Mouse (Mus musculus) mouse trophoblast stem cell (cell line): ENCODE results near the gene Tgfbr2.

ENCODE experiments used
- in situ Hi-C, 2 experiments: fragments of 300-500 bp; cut with MseI, MboI; formaldehyde crosslinking; loops; 2 replicates in 1 of 2; 3 replicates in 1 of 2; pipeline ENCODE4 v1.15.1; 2025

Gene Tgfbr2

DNA sequence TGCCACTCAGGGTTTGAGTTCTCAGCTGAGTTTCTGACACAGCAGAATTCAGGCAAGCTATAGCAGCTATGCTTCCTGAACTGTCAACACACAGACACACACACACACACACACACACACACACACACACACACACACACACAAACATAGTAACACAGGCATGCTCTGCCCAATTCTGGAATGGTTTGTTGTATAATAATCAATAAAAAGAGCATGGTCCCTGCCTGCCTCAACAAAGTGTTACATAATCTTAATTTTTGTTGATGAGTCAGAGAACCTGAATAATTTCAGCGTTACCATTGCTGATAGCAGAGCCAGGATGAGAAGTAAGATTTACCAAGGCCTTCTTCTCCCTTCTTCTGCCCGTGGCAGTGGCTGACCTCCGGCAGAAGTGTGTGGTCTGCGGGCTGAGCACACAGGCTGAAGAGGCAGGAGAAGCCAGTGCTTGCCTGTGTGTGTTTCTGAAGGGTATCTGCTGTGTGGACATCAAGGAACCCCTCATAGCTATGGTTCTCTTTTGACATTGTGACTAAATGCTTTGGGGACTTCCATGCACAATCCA, 18.8 kb upstream of the Tgfbr2 start:
- in situ Hi-C loops: no loop called here

DNA sequence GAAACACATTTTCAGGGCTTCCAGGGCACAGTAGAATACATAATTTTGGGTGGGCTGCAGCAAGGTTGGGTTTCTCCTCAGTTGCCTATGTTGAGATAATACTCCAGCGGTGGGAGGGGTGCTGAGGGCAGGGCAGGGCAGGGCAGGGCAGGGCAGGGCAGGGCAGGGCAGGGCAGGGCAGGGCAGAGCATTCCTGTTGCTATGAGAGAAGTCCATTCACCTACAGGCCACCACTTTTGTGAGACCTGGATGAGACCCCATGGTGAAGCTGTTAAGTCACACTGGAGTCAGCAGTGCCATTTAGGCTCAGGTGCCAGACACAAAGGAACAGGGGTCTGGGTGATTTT, 18.3 kb upstream of the Tgfbr2 start:
- in situ Hi-C loops: no loop called here

DNA sequence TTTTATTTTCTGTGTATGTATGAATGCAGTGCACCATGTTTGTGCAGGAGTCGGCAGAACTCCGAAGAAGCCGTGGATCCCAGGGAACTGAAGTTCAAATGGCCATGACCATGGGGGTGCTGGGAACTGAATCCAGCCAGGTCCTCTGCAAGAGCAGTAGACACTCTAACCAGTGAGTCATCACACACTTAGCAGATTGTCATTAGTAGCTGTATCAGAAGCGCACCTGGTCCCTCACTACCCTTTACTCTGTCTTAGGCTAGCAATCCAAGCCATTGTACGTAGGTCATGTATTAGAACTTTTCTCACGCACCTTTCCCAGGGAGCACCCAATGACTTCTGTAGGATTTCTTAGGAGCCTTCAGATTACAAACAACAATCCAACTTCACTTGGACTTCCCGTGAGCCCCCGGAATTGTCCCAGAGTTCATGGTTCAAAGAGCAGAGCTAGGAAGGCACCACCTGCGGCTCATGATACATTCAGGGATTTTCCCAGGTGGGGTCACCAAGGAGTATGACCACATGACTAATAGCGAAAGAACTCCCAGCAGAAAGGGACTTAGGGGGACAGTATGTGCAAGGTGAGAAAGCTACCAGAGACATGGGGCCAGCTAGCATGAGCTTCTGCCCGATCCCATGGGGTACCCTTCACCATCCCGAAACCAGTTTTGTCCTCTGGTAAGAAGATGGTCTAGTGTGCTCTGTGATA, 17.8 kb upstream of the Tgfbr2 start:
- in situ Hi-C loops: no loop called here

DNA sequence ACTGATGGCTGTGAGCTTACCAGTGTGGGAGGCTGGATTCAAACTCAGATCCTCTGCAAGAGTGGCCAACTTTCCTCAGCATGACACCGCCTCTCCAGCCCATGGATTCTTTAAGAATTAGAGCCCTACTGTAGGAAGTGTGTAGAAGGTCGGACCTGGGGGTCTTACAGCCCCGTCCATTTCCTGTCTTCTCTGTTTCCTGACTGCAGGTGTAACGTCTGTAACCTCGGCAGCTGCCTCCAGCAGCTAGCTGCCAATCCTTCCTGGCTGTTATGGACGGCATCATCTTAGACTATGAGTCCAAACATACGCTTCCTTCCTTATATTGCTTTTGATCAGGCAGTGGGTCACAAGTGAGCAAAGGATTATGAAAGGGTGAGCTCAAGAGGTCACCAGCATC, 17.1 kb upstream of the Tgfbr2 start:
- in situ Hi-C loops: no loop called here

DNA sequence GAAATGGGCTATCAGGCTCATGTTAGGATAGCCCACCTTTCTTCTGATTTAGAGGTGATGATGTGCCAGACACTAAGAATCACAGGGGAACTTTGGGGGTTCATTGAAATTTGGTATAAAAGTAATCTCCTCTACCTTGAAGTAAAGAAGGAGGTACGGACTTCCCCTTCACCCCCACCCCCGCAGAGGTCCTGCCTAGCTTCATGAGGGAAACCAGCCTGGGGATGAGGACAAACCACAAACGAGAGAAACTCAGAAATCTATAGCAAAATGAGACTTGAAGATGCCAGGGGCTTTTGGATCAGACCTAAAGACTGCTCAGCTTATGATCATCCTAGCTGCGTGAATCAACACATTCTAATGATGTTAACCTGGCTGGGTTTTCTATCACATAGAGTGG, 14.7 kb upstream of the Tgfbr2 start:
- in situ Hi-C loops: no loop called here

DNA sequence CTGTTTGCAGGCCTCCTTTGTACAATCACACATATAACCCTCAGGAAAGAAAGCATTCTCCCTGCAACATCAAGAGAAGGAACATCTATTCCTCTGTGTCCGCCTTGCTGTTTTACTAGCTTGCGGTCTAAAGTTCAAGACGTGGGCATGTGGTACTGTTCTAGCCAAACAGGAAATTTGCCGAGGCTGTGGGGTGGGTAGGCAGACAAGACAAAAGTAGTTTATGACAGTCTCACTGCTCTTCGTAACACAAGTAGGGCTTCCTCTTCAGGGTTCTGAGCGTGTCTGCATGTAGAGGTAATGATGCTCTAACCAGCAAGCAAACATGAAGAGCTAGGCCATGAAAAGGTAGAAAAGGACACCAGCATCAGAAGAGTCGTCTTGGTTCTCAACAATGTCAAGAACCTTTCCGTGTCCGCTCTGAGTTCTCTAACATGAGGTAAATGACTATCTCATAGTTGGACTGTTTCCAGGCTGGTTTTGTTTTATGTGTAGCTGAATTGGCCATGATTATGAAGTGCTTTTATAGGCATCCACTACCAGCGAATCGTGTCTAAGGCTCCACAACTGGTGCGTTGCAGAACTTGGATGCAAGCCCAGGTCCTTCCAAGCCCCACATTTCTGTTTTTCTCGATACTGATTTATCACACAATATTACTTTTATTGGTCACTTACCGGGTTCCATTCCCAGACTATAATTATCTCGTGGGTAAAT, 13.9 kb upstream of the Tgfbr2 start:
- in situ Hi-C loops: no loop called here

DNA sequence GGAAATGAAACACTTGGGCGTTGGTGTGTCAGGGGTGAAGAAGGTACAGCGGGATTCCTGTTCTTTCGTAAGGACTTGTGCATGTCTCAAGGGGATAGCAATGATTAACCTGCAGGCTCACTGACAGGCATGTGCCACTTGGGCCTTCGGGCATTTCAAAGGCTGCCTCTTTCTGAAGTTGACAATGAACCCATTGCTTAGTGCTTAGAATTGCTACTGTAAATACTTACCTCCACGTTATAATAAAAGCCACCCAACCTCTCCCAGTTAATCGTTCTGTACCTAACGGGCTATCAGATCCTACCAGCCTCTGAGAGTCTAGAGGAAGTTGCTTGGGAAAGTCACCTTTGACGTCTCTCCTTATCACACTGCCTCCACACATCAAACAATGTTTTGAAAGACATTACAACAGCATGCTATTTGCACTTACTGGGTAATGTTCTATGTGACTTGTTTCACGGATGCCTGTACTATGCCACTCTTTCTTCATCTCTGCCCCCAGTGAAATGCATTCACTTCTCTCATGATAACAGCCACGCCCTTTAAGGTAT, 12.1 kb upstream of the Tgfbr2 start:
- in situ Hi-C loops: no loop called here

DNA sequence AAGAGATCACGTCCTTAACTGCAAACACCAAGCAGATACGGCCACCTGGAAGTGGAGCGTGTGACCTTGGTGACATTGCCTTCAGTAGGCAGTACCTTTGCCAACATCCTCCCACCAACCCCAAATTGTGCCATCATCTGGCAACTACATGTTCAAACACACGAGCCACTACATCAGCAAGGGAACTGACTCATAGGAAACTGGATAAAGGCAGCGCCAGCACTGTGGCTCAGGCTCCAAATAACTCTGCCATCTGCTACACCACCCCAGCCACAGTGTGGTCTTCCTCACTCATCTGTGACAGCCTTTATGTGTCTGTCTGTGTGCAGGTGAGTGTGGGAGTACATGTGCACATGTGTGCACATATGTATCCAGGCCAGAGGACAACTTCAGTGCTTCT, 9.7 kb upstream of the Tgfbr2 start:
- in situ Hi-C loops: no loop called here

DNA sequence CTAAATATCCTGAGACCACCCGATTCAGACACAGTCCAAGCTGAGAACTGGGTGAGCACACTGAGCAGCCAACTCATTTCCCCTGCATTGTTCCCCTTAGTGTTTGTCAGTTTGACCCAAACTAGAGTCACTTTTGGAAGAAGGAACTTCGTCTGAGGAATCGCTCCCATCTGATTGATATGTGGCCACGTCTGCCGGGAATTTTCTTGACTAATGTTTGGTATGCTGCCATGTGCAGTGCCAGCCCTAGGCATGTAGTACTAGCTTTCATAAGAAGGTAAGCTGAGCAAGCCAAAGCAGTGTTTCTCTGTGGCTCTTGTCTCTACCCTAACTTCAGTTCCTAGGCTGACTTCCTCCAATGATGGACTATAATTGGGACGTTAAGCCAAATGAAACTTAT, 7.9 kb upstream of the Tgfbr2 start:
- in situ Hi-C loops: no loop called here

DNA sequence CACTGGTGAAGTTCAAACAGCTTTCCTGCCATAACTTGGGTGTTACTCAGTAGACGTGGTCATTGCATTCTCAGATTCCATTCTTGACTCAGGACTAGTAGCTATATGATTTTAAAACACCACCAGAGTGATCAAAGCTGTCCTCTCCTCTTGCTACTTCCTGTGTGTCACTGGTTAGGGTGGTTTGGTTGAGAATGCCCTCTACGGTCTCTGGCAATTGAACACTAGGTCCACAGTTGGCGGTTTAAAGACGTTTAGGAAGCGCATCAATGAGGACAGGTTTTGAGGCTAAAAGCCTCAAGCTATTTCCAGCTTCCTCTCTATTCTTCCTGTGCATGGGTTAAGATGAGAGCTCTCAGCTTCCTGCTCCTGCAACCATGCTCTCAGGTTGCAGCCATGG, 6.4 kb upstream of the Tgfbr2 start:
- in situ Hi-C loops: no loop called here

DNA sequence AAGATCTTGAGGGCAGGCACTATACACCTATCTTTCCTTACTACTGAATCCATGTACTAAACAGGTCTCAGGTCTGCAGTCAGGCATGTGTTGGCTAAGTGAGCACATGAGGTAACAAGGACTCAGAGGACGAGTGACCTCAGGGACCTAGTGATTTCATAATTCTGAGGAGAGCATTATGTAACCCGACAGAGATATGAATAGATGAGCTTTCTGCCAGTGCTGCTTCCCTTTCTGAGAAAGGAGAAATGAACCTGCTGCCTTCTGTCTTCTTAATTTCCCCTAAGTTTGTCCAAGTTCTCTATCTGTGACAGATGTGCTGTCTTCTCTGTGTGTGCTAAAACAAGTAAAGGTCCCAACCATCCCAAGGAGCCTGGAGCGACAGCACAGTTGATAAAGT, 3.0 kb upstream of the Tgfbr2 start:
- in situ Hi-C loops: no loop called here

DNA sequence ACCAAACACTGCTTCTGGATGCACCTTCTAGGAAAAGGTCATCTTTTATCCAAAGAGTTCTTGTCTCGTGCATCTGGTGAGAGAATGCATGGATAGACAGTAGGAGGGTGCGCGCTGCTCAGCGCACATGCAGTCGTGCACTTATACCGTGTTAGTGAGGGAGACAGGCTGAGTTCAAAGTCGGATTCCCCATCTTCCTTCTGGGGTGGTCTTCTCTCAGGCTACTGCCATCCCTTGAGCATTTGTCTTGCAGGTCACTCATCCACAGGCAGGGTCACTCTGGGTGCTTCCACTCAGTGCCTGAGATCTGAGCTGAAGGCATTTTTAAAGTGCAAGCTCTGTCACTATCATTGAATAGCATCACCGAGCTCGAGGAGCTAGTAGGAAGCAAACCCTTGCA, 1.9 kb upstream of the Tgfbr2 start:
- in situ Hi-C loops: no loop called here

DNA sequence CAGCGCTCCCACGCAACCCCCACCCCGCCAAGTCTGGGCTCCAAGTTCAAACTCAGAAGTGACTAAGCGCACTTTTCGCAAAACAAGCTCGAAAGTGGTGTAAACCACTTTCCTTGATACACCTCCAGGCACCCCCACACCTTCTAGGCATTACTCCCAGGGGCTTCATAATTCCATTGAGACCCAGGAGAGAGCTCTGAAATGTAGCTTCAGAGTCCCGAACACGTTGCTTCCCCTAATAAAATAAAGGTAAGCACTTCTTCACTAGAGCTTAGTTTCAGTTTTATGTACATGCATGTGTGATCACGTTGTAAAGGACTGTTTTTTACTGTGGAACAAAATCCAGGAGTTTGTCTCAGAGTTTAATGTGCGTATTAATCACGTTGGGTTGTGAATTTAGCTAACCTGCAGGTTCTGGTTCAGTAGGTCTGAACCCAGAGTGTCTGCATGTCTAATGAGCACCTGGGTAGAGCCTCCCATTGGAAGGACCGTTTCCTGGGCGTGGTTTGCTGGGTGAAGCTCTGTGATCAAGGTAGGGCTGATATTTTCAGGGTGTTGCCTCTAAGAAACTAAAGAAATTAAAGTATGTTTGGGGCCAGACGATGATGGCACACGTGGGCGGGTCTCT, 442 bp upstream of the Tgfbr2 start:
- in situ Hi-C loops: no loop called here

DNA sequence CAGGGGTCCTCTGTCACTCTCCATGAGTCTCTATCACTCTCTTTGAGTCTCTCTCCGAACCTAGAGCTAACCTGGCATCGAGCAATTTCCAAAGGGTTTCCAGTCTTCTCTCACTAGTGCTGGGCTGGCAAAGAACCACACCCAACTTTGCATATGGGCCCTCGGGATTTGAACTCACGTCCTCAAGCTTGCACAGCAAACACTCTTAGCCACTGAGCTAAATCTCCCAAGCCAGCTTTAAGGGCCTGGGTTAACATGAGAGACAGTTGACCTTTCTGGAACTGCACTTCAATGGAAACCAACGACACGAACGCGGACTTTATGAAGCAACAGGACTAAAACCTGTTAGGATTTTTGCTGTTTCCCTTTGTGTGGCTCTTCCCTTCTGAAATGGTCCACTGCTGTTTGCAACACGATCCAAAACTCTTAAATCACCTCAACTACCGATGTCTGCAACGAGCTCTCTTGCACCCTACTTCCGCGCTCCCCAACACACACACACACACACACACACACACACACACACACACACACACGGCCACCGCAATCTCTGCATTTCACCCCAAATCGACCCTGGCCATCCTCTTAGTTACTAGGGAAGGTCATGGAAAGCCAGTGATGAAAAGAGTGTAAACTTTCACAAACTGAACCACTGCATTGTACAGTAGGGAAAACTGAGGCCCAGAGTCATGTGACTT, 1.5 kb downstream of the Tgfbr2 start:
- in situ Hi-C loops: no loop called here

DNA sequence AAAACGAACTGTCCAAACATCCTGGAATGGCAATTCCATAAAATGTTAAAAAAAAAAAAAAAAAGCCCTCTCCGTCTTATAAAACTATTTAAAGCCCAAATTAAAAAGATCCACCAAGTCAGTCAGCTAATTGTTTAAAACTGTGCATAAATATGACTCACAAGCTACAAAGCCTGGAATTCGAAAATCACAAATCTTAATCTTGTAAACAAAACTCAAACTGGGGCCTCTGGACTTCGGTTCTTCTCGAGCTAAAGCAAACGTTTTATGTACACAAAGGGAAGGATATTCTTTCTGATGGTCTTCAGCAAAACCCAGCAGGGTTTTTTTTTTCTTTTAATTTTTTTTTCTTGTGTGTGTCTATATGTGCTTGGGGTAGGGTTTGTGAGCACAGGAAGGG, 2.1 kb downstream of the Tgfbr2 start:
- in situ Hi-C loops: no loop called here

DNA sequence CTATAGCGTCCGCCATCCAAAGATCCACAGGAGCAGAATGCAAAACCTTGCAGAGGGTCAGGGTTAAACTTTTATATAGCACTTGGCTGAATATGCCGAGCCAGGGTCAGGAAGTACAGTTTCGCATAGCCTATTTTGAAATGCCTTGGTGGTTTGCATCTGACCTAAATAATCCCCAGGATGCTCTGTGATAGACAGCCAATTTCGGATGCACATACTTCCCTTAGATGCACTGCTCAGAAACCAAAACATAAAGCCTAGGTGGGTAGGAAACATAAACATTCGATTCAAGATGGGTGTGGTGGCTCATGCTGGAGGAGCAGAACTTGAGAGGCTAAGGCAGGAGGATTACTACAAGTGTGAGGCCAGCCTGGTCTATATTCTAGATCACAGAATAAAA, 6.1 kb downstream of the Tgfbr2 start:
- in situ Hi-C loops: no loop called here

DNA sequence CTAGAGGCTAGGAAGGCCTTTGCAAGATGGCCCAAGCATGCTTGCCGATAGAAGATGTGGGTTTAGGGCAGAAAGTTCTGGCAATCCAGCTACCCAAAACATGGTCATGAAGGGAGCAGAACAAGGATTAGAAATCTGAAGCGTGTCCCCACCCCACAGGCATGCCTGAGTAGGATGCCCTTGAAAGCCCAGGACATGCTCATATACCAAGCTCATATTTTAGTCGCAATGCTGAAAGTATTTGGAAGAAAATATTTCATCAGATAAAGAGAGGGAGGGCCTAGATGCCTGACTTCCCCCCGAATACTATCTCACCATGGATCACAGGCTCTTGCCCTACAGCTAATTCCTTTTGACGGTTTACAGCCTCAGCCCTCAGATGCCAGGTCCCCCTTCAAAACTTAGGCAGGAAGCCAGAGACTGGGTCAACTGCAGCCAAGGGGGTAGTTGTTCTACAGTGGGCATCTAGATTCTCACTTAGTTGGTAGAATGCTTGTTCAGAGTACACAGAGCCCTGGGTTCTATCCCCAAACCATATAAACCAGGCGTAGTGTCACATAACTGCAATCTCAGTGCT, 7.8 kb downstream of the Tgfbr2 start:
- in situ Hi-C loops: no loop called here

DNA sequence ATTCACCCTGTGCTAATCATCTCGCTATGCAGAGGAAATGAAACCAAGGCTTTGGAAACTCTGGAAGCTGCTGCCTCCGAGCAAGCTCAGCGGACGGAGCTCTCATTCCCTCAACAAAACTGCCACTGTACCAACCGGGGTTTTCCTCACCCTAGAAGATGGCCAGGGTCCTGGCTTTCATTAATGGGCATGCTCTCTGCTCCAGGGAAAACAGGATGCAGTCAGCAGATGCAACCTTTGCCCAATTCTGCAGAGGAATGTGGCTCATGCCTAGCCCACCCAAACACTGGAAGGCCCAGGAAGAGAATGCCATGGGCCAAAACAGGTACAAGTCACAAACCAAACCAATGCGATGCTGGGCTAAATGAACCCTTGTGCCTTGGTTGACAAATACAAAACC, 8.8 kb downstream of the Tgfbr2 start:
- in situ Hi-C loops: no loop called here

DNA sequence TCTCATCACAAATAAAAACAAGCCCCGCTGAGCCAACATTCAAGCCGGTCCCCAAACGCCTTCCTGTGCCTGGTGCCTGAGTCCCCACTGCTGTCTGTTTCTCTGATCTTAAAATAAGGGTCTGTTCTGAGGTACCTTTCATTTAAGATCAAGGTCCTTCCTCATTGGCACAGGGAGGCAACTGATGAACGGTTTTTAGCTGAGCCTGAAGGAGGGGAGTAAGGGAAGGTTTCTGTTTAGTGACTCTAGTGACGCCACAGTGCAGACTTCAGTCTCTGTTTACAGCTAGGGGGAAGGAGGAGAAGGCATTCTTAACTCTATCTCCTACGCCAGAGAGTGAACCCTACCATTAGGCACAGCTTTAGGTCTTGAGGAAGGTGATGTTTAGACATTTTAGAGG, 11.3 kb downstream of the Tgfbr2 start:
- in situ Hi-C loops: no loop called here

DNA sequence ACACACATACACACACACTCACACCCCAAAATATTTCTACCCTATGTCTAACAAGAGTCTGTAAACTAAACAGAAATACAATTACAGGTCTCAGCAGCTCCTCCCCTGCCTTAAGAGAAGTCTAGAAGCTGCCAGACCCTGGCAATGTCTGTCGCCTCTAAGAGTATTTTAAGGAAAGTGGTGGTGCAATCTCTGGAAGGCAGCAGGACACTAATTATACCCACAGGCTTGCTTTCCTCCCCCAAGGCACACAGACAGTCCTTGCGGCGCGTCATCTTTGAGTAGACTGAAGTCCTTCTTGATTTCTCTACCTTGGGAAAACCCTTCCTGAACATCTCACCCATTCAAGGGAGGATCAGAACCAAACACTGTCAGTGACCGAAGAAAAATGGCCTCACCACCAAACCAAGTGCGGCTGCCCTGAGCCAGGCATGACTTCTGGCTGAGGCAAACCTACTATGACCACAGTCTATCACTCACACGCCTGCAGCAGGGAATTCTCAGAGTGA, 12.2 kb downstream of the Tgfbr2 start:
- in situ Hi-C loops: no loop called here

DNA sequence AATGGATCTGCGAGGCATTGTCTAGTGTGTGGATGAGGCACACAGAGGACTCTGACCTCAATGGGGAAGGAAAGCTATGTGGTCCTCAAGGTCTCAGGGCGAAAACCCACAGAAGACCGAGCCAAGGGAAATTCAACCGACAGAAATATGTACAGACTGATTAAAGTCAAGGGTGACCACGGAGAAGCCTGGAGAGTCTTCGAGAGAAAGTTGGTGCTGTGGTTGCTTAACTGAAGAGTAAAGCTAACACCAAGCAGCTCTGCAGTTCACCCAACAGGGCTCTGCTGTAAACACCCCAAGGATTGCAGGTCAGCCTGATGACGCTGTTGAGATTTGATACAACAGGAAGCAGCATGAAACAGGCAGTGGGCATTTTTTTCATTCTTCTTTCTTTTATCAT, 14.3 kb downstream of the Tgfbr2 start:
- in situ Hi-C loops: no loop called here

DNA sequence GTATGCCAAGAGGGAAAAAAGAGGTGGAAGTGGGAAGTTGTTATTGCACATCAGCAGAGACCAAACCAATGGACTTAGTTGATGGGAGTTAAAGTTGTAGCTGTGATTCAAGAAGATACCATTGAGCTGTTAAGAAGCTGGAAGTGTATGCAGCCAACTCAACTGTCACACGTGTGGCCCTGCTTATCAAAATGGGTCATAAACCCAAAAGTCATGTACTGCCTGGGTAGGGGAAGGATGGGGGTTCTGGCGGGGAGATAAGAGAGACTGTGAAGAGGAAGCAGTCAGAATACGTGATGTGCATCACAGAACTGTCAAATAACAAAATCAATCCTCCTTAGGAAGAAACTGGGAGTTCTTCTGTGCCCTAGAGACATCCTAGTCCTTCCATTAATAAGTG, 15.1 kb downstream of the Tgfbr2 start:
- in situ Hi-C loops: no loop called here
